Mouse (Mus musculus) heart, embryonic 12.5 days (tissue): Measurements from ENCODE around the gene Vps45. TPM values are rescaled to one million over a fixed set of nuclear protein-coding genes. Genes with fewer than 3 reads are reported as not detected.
"Not testable (repeated sequence)": the region's sequence is repeated elsewhere in the genome, so short reads cannot be mapped to it uniquely, and the experiment has no call there.

ENCODE experiments used
- ATAC-seq: fragments of 200-750 bp; cut with Nextera tagmentation; 2 replicates; pipeline ENCODE4 v1.8.0; 2017; ENCODE audit warnings: moderate TSS enrichment, moderate library complexity; ENCODE audit not compliant: insufficient number of reproducible peaks, low FRiP score
- H3K27ac ChIP-seq: fragments of 300-500 bp; sonication (generic); 2 replicates; pipeline ENCODE4 v1.5.1; 2016; ENCODE audit warnings: mild to moderate bottlenecking, moderate library complexity; ENCODE audit not compliant: poor library complexity, severe bottlenecking
- H3K27me3 ChIP-seq: fragments of 300-500 bp; sonication (generic); replicated peaks from 2 replicates; pipeline ENCODE4 v1.6.1; 2016; ENCODE audit warnings: mild to moderate bottlenecking, moderate library complexity
- H3K36me3 ChIP-seq: fragments of 300-500 bp; sonication (generic); 2 replicates; pipeline ENCODE4 v1.6.1; 2016; ENCODE audit warnings: mild to moderate bottlenecking, moderate library complexity
- H3K4me1 ChIP-seq: fragments of 300-500 bp; sonication (generic); replicated peaks from 2 replicates; pipeline ENCODE4 v1.6.1; 2016; ENCODE audit warnings: mild to moderate bottlenecking
- H3K4me2 ChIP-seq: fragments of 300-500 bp; sonication (generic); 2 replicates; pipeline ENCODE4 v1.6.1; 2016; ENCODE audit warnings: mild to moderate bottlenecking, moderate library complexity
- H3K4me3 ChIP-seq: fragments of 300-500 bp; sonication (generic); 2 replicates; pipeline ENCODE4 v1.5.1; 2016; ENCODE audit warnings: mild to moderate bottlenecking
- H3K9ac ChIP-seq: fragments of 300-500 bp; sonication (generic); 2 replicates; pipeline ENCODE4 v1.6.1; 2016; ENCODE audit warnings: mild to moderate bottlenecking, moderate library complexity
- H3K9me3 ChIP-seq: fragments of 300-500 bp; sonication (generic); replicated peaks from 2 replicates; pipeline ENCODE4 v1.6.1; 2016; ENCODE audit warnings: mild to moderate bottlenecking, moderate library complexity
- WGBS: fragments of 180-500 bp; shearing (Covaris S2); methylation state at CpG from one replicate; pipeline ENCODE4 v1.1.7; 2016; 5-methylcytosine and 5-hydroxymethylcytosine counted together
- polyA plus RNA-seq: library from polyadenylated mRNA; unstranded; fragments of >200 nt; fragmentation: Nextera tagmentation; extraction: Ambion mirVana; gene quantifications from 2 replicates; pipeline ENCODE4 v1.2.1, GENCODE M21; 2016

Vps45 gene
- polyA plus RNA-seq, 1 experiment from 2014 or later: 32.8 TPM

DNA sequence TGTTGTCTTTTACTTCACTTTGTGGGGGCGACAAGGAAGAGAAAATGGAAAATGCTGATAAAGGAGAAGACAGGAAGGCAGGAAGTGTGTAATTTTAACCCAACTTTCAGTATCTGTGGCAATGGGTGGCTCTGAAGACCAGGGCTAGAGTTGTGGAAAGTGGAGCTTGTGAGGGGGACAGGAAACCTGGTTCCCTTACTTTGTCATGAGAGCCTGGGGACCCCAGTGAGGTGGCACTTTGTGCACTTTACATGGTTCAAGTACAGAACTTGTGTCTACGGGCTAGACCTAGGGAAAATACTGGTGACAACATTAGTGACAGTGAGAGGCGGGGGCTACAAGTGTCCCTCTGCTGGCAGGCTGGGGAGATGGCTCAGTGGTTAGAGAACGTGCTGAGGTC, 71.3 kb downstream of the Vps45 start:
- H3K4me3 ChIP-seq: no peak overlapping the region
- no peak overlapping the region; the same call in 1 of the 2 replicates for H3K9ac ChIP-seq
- no peak for ATAC-seq
- H3K27ac ChIP-seq: peak overlapping the region; percentile 98
- 49% methylated on average over 4 of the region's 4 CpGs for WGBS
- H3K4me1 ChIP-seq: peaks cover 68% of the 10 kb centered on the region
- H3K36me3 ChIP-seq: peaks cover 46% of the 10 kb centered on the region
- H3K4me2 ChIP-seq: no peak overlapping the region
- no peaks in the 10 kb centered on the region for H3K27me3 ChIP-seq
- H3K9me3 ChIP-seq: peaks cover 4% of the 10 kb centered on the region; the same call in 1 of the 2 replicates

DNA sequence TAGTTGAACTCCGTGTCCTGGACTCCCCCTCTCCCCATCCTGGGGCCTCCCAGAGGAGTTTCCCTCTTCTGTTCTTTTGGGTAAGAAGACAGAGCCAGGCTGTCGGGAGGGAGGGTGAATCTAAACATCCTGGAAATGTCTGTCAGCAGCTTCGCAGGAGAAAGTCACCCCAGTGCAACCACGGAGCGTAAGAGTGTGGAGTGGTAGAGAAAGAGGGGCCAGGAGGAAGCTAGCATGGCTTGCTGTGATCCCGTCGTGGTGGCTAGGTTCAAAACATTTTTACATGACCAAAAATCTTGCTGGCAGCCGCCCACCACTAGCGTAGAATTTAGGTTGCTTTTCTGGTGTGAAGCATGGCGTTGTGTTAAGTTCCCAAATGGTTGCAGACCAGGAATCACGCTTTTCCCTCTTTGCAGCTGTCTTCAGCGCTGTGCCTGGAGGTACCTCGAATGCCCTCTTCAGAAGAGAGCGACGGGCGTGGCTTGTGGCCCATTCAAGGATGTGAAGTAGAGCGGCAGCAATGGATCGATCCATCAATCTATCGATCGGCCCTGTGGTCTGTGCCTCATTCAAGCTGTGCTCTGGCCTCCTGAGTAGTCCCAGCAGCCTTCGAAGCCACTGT, 72.2 kb downstream of the Vps45 start:
- peak; percentile 30; the same call in 1 of the 2 replicates for ATAC-seq
- peak overlapping the region; percentile 10 for H3K4me3 ChIP-seq
- peaks cover 37% of the 10 kb centered on the region for H3K36me3 ChIP-seq
- no peaks in the 10 kb centered on the region for H3K27me3 ChIP-seq
- peaks cover 4% of the 10 kb centered on the region; the same call in 1 of the 2 replicates for H3K9me3 ChIP-seq
- peak overlapping the region; percentile 47 for H3K4me2 ChIP-seq
- H3K4me1 ChIP-seq: peaks cover 59% of the 10 kb centered on the region
- H3K9ac ChIP-seq: peak overlapping the region; percentile 63
- WGBS: 3% methylated on average over 21 of the region's 21 CpGs
- H3K27ac ChIP-seq: peak overlapping the region; percentile 98

- peak; percentile 88 for ATAC-seq
- peaks cover 52% of the 10 kb centered on the region for H3K4me1 ChIP-seq
- peak overlapping the region; percentile 47 for H3K4me2 ChIP-seq
- H3K9me3 ChIP-seq: peaks cover 4% of the 10 kb centered on the region; the same call in 1 of the 2 replicates
- H3K36me3 ChIP-seq: peaks cover 30% of the 10 kb centered on the region
- H3K9ac ChIP-seq: peak overlapping the region; percentile 63
- H3K27ac ChIP-seq: peak overlapping the region; percentile 98
- H3K4me3 ChIP-seq: peak overlapping the region; percentile 10
- H3K27me3 ChIP-seq: no peaks in the 10 kb centered on the region
- 3% methylated on average over 12 of the region's 12 CpGs for WGBS
Measured at GRCm38 (mm10) chr3:95985209-95986000, 72.9 kb downstream of the Vps45 start.

DNA sequence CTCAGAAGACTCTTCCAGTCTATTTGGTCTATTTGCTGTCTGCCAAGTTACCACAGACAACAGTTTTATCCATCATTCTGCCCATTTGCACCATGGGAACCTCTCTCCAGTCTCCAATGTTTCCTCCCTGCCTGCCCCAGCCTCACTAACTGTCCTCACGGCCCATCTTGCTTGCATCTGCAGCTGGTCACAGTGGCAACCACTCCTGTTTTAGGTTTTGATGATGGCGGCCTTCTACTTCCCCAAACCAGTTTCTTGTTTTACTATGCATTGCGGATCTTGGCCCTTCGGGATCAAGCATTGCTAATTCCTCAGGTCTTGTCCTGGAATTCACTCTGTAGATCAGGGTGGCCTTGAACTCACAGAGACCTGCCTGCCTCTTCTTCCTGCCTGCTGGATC, 76.1 kb downstream of the Vps45 start:
- H3K27ac ChIP-seq: no peak overlapping the region
- H3K4me1 ChIP-seq: peaks cover 30% of the 10 kb centered on the region
- WGBS: 88% methylated on average over 4 of the region's 4 CpGs
- ATAC-seq: no peak
- H3K27me3 ChIP-seq: no peaks in the 10 kb centered on the region
- no peak overlapping the region for H3K4me3 ChIP-seq
- H3K4me2 ChIP-seq: no peak overlapping the region
- peaks cover 4% of the 10 kb centered on the region; the same call in 1 of the 2 replicates for H3K9me3 ChIP-seq
- no peak overlapping the region for H3K9ac ChIP-seq
- no peaks in the 10 kb centered on the region for H3K36me3 ChIP-seq

DNA sequence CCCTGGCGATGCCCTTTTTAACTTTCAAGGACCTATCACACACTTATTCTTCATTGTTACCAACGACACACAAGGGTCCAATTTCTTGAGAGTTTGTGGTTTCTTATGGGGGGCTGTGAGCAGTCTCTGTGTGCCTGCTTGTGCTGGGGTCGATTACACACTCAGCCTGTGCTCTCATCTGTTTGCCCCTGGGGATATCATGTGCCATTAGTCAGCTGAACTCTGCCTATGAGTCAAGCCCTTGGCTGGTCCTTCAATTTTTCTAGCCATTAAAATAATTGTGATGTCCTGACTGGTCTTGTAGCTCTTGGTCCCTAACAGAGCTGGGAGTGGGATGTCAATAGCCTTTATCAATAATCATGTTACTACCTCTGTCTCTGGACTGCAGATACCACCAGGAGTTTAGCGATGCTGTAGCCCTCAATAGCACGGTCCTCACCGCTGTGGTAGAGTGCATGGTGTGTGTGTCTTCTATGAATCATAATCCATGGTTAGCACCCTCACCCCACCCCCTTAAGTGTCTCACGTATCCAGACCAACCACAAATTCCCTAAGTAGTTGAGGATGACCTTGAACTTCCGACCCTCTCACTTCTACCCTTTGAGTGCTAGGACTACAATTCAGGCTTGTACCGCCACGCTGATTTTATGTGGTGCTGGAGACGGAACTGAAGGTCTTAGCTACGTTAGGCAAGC, 77.8 kb downstream of the Vps45 start:
- Histone ChIP-seq H3K4me1 (peaks cover 12% of the 10 kb centered on the region), H3K9ac (no peak overlapping the region), H3K4me2 (no peak overlapping the region), H3K27me3 (no peaks in the 10 kb centered on the region), H3K27ac (no peak overlapping the region), H3K4me3 (no peak overlapping the region), H3K9me3 (peaks cover 4% of the 10 kb centered on the region; the same call in 1 of the 2 replicates), H3K36me3 (no peaks in the 10 kb centered on the region)
- 84% methylated on average over 12 of the region's 12 CpGs for WGBS
- no peak for ATAC-seq

DNA sequence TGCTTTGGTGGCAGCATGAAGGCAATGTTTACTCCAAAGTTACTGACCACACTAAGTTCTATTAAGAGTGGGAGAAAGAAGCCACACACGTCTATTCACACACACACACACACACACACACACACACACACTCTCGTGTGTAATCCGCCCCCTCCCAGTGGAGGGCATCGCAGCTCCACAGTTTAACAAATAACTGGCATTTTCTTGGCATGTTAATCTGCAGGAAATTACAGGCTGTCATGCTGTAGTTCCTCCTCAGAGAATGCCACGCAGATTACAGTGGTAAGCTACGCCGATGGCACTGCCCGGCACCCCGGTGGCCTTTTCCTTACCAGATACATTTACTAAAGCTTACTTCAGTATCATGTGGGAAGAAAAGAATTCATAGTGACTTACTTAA, 80.0 kb downstream of the Vps45 start:
- Histone ChIP-seq H3K36me3 (no peaks in the 10 kb centered on the region), H3K4me1 (peaks cover 5% of the 10 kb centered on the region), H3K27me3 (0 out of 2 replicates have a peak, but pooled peaks cover 6% of the 10 kb centered on the region), H3K4me2 (no peak overlapping the region), H3K4me3 (no peak overlapping the region), H3K27ac (no peak overlapping the region), H3K9me3 (no peaks in the 10 kb centered on the region), H3K9ac (peak overlapping the region; percentile 11; the same call in 1 of the 2 replicates)
- WGBS: 84% methylated on average over 9 of the region's 9 CpGs
- no peak for ATAC-seq

DNA sequence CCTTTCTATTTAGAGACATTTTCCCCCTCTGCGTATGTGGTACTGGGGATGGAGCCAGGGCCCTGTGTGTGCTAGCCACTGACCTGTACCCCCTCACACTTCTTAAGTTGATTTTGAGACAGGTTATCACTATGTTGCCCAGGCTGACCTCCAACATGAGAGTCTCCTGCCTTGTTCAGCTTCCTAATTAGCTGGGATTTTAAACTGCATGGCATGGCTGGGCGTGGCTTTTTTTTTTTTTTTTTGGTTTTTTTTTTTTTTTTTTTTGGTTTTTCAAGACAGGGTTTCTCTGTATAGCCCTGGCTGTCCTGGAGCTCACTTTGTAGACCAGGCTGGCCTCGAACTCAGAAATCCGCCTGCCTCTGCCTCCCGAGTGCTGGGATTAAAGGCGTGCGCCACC, 80.7 kb downstream of the Vps45 start:
- H3K27ac ChIP-seq: not testable (repeated sequence)

GRCm38 (mm10) chr3:95977079-95977478, 81.2 kb downstream of the Vps45 start:
- Histone ChIP-seq H3K27ac (no peak overlapping the region), H3K9me3 (no peaks in the 10 kb centered on the region), H3K27me3 (0 out of 2 replicates have a peak, but pooled peaks cover 6% of the 10 kb centered on the region), H3K4me2 (no peak overlapping the region), H3K36me3 (no peaks in the 10 kb centered on the region), H3K9ac (no peak overlapping the region), H3K4me3 (no peak overlapping the region), H3K4me1 (peaks cover 9% of the 10 kb centered on the region)
- ATAC-seq: no peak
- WGBS: 58% methylated on average over 3 of the region's 3 CpGs

More for the DNA sequence above, 80.7 kb downstream of the Vps45 start:
- H3K36me3 ChIP-seq, ATAC-seq, H3K9ac ChIP-seq, H3K27me3 ChIP-seq, H3K4me1 ChIP-seq, H3K4me3 ChIP-seq, H3K9me3 ChIP-seq, H3K4me2 ChIP-seq: not testable (repeated sequence)
- 91% methylated on average over 7 of the region's 7 CpGs for WGBS

DNA sequence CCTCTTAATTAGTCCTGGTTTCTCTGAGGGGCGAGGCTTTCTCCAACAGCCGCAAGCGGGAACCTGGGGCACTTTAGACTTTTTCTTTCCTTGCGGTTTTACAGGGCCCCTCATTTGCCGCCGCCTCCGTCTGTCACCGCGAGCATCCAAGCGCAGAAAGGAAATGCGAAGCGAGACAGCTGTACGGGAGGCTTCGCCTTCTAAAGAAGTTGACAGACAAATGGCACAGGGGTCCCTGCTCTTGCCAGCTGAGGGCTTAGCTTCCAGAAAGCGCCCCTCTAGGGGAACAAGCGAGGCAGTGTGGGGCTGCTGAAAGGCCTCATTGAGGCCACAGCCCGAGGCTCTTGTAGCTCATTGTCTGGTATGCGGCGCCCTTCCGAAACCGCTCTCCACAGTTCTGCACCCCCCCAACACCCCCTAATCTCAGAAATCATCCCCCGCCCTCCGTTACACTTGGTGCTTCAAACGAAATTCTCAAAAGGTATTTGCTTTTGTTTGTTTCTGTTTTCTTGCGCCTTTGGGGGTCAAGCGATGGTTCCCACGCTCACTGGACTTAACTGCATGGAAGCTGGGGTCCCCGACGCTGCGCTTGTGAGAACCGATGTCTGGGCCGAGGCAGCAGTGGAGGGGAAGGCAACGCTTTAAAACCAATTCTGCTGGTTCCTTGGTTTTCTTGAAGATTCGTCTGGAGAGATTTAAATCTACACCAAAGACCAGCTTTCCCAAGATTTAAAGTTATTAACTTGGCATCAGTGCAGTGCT, 85.2 kb downstream of the Vps45 start:
- no peak for ATAC-seq
- Histone ChIP-seq H3K4me1 (peaks cover 9% of the 10 kb centered on the region), H3K27ac (no peak overlapping the region), H3K27me3 (0 out of 2 replicates have a peak, but pooled peaks cover 6% of the 10 kb centered on the region), H3K36me3 (no peaks in the 10 kb centered on the region), H3K4me2 (peak overlapping the region; percentile 72), H3K9me3 (no peaks in the 10 kb centered on the region), H3K4me3 (peak overlapping the region; percentile 34), H3K9ac (peak overlapping the region; percentile 66)
- WGBS: 7% methylated on average over 34 of the region's 34 CpGs

DNA sequence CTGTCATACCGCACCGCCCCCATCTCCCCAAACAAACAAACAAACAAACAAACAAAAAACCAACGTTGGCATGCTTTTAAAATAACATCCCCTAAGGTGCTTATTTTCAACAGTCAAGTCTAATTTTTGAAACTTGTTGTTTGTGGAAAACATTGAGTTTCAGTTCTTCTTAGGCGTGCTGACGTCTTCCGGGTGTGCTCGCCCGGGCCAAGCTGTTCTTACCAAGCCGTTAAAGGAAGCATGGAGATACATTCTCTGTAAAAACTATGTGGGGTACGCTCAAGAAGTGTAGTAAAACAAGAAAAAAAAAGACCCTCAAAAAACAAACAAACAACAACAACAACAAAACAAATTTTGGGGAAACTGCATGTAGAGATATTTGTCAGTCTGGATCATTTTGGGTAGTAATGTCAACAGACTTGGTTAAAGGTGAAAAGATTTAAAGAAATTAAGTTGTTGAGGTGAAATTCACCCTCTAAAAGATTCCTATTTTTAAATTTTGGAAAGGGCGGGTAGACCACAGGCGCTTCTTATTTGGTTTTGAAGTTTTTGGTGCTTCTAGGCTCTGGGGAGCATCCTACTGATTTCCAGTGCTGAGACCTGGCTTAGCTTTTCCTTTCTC, 85.9 kb downstream of the Vps45 start:
- Histone ChIP-seq H3K27me3 (0 out of 2 replicates have a peak, but pooled peaks cover 6% of the 10 kb centered on the region), H3K36me3 (no peaks in the 10 kb centered on the region), H3K9ac (peak overlapping the region; percentile 66), H3K4me1 (peaks cover 7% of the 10 kb centered on the region), H3K4me3 (peak overlapping the region; percentile 34), H3K9me3 (no peaks in the 10 kb centered on the region), H3K4me2 (peak overlapping the region; percentile 72), H3K27ac (no peak overlapping the region)
- 75% methylated on average over 12 of the region's 12 CpGs for WGBS
- no peak for ATAC-seq
